Mouse (Mus musculus) kidney, embryonic 16.5 days (tissue): ENCODE data around the gene Trio. TPM values are rescaled to one million over a fixed set of nuclear protein-coding genes. Genes with fewer than 3 reads are reported as not detected.

Experiments
- ATAC-seq: fragments of 200-750 bp; cut with Nextera tagmentation; 2 replicates; pipeline ENCODE4 v1.8.0; 2017; ENCODE audit warnings: moderate TSS enrichment; ENCODE audit not compliant: low FRiP score, low TSS enrichment
- H3K27ac ChIP-seq: fragments of 300-500 bp; sonication (generic); 2 replicates; pipeline ENCODE4 v1.5.1; 2014; ENCODE audit warnings: low read length
- H3K27me3 ChIP-seq: fragments of 300-500 bp; sonication (generic); 2 replicates; pipeline ENCODE4 v1.6.1; 2014; ENCODE audit warnings: low read length, control low read depth, mixed read lengths; ENCODE audit not compliant: insufficient read depth
- H3K36me3 ChIP-seq: fragments of 300-500 bp; sonication (generic); 2 replicates; pipeline ENCODE4 v1.6.1; 2014; ENCODE audit warnings: low read length, control low read depth, mixed read lengths; ENCODE audit not compliant: insufficient read depth
- H3K4me1 ChIP-seq: fragments of 300-500 bp; sonication (generic); 2 replicates; pipeline ENCODE4 v1.6.1; 2014; ENCODE audit warnings: low read length, control low read depth, mixed read lengths; ENCODE audit not compliant: insufficient read depth
- H3K4me2 ChIP-seq: fragments of 300-500 bp; sonication (generic); replicated peaks from 2 replicates; pipeline ENCODE4 v1.6.1; 2014; ENCODE audit warnings: low read depth, low read length
- H3K4me3 ChIP-seq: fragments of 300-500 bp; sonication (generic); 2 replicates; pipeline ENCODE4 v1.5.1; 2014; ENCODE audit warnings: mild to moderate bottlenecking, low read length
- H3K9ac ChIP-seq: fragments of 300-500 bp; sonication (generic); replicated peaks from 2 replicates; pipeline ENCODE4 v1.6.1; 2014; ENCODE audit warnings: low read length
- H3K9me3 ChIP-seq: fragments of 300-500 bp; sonication (generic); 2 replicates; pipeline ENCODE4 v1.6.1; 2016; ENCODE audit warnings: low read length, control low read depth
- WGBS: fragments of 180-500 bp; shearing (Covaris S2); extraction: QIAGEN DNeasy Blood & Tissue Kit; methylation state at CpG from one replicate; pipeline ENCODE4 v1.1.7; 2014; 5-methylcytosine and 5-hydroxymethylcytosine counted together
- polyA plus RNA-seq: library from polyadenylated mRNA; unstranded; fragments of >200 nt; fragmentation: Nextera tagmentation; extraction: Ambion mirVana; gene quantifications from 2 replicates; pipeline ENCODE4 v1.2.1, GENCODE M21; 2015

The Trio gene
- polyA plus RNA-seq, 1 experiment from 2014 or later: 24.3 TPM

DNA sequence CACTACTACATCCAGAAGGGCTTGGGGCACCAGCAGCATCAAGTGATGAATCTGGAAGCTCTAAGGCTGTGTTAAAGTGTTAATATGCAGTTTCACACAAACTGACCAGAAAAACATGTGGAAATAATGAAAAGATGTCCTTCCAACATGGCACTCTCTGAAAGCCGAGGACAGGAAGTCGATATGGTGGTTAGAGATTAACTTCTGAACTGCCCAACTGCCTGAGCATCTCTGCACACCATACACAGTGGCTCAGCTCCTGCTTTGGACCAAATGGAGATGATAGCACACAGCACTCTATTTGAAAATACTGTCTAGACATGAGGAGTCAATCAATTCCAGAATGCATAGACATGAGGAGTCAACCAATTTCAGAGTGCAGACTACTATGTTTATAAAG lies 40.8 kb downstream of the Trio start:
- Histone ChIP-seq H3K4me1 (peaks cover 38% of the 10 kb centered on the region), H3K36me3 (no peaks in the 10 kb centered on the region), H3K4me3 (no peak overlapping the region), H3K9ac (no peak overlapping the region), H3K9me3 (no peaks in the 10 kb centered on the region), H3K27me3 (no peaks in the 10 kb centered on the region), H3K27ac (no peak overlapping the region), H3K4me2 (no peak overlapping the region)
- 71% methylated on average over 2 of the region's 2 CpGs for WGBS
- ATAC-seq: no peak

DNA sequence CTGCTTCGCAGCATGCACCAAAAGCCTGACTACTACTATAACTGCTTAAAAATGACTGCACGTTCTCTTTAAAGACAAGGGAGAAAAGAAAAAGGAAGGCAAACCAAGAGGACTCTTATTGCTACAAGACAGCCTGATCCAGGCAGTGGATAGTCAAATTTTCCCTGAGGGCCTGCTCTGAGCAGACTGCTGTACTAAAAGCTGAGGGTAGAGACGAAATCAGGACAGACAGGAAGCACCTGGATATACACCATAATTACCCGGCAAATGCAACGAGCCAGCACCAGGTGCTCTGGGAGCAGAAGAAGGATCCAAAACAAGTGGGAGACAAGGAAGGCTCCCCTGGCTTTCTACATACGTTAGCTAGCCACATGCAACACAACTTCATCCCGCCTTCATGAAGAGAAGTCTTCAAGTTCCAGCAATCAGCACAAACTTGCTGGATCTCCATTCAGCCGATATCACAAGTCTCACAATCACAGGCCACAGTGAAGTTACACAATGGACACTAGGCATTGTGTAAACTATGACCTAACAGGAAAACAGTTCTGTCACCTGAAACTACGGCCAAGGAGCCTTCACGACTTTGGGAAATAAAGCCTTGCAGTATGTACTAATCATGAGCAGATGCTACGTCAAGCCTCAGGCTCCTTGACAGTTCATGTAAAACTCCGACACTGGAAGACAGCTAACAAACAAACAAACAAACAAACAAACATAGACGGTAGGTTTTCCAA lies 43.7 kb downstream of the Trio start:
- ATAC-seq: no peak
- H3K36me3 ChIP-seq: no peaks in the 10 kb centered on the region
- 40% methylated on average over 13 of the region's 13 CpGs for WGBS
- no peak overlapping the region for H3K27ac ChIP-seq
- peaks cover 28% of the 10 kb centered on the region for H3K4me1 ChIP-seq
- H3K4me3 ChIP-seq: no peak overlapping the region
- no peaks in the 10 kb centered on the region for H3K9me3 ChIP-seq
- H3K27me3 ChIP-seq: no peaks in the 10 kb centered on the region
- H3K4me2 ChIP-seq: no peak overlapping the region
- H3K9ac ChIP-seq: no peak overlapping the region

DNA sequence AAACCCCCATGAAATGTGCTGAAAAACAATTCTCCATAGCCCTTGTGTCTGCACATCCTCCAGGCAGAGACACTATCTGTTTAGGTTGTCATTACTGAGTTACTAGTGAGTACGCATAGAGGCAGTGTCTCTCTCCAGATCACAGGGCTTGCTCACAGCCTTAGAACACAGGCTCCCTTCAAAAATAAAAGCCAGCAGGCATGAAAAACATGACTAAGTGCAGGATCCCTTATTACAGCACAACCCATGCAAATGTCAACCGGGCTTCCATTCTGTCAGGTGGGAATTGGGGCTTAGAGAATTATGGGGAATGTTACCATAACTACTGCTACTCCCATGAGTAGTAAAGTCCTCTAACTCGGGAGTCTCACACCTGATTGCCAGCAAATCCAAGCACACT lies 44.4 kb downstream of the Trio start:
- ATAC-seq: no peak
- 21% methylated on average over 3 of the region's 3 CpGs for WGBS
- peaks cover 28% of the 10 kb centered on the region for H3K4me1 ChIP-seq

DNA sequence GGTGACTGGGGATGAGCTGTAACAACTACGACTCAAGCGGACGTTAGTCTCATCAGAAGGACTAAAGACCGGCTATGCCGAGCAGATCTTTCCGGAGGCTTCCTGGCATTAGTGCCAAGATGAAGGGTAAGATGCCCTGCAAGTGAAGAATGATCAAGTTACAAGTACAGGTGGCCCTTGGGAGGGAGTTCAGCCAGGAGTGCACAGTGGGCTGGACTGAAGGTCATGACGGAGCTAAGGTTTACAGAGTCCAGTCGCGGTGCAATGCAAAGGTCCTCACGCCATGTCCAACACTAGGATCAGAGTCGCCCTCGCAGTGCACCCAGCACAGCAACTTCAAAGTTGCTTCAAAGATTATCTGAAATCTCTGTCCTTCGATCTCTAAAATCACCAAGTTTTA lies 45.2 kb downstream of the Trio start:
- H3K27ac ChIP-seq: no peak overlapping the region
- H3K36me3 ChIP-seq: peaks cover 6% of the 10 kb centered on the region; the same call in 1 of the 2 replicates
- H3K9ac ChIP-seq: no peak overlapping the region
- H3K9me3 ChIP-seq: 0 out of 2 replicates have a peak, but pooled peaks cover 5% of the 10 kb centered on the region
- H3K4me2 ChIP-seq: no peak overlapping the region
- no peak; the same call in 1 of the 2 replicates for ATAC-seq
- H3K4me1 ChIP-seq: peaks cover 28% of the 10 kb centered on the region
- H3K27me3 ChIP-seq: no peaks in the 10 kb centered on the region
- 50% methylated on average over 13 of the region's 13 CpGs for WGBS
- H3K4me3 ChIP-seq: no peak overlapping the region

More for the DNA sequence above, 44.4 kb downstream of the Trio start:
- Histone ChIP-seq H3K4me2 (no peak overlapping the region), H3K27me3 (no peaks in the 10 kb centered on the region), H3K4me3 (no peak overlapping the region), H3K27ac (no peak overlapping the region), H3K9me3 (0 out of 2 replicates have a peak, but pooled peaks cover under 1% of the 10 kb centered on the region), H3K36me3 (no peaks in the 10 kb centered on the region), H3K9ac (no peak overlapping the region)

DNA sequence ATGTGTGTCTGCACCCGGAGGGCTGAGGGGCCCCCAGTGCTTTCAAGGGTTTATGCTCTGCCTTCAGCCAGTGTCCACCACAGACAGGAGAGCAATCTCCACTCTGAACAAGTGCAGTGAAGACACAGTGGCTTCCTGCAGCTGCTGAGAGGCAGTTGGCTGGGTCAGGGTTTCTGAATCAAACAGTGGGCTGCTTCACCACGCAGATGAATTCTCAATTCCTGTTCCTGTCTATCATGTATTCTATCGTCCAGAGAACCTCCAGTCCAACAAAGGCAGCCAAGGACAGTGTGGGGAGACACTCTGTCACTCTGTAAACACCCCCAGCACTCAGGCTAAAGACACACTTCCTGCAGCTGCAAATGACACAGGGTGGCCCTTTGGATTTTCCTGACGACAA lies 48.7 kb downstream of the Trio start:
- no peak for ATAC-seq
- H3K9ac ChIP-seq: no peak overlapping the region
- 0 out of 2 replicates have a peak, but pooled peaks cover 5% of the 10 kb centered on the region for H3K9me3 ChIP-seq
- H3K27me3 ChIP-seq: no peaks in the 10 kb centered on the region
- H3K4me3 ChIP-seq: no peak overlapping the region
- H3K36me3 ChIP-seq: peaks cover 7% of the 10 kb centered on the region; the same call in 1 of the 2 replicates
- no peak overlapping the region for H3K27ac ChIP-seq
- no peak overlapping the region for H3K4me2 ChIP-seq
- 75% methylated on average over 4 of the region's 4 CpGs for WGBS
- peaks cover 18% of the 10 kb centered on the region for H3K4me1 ChIP-seq

DNA sequence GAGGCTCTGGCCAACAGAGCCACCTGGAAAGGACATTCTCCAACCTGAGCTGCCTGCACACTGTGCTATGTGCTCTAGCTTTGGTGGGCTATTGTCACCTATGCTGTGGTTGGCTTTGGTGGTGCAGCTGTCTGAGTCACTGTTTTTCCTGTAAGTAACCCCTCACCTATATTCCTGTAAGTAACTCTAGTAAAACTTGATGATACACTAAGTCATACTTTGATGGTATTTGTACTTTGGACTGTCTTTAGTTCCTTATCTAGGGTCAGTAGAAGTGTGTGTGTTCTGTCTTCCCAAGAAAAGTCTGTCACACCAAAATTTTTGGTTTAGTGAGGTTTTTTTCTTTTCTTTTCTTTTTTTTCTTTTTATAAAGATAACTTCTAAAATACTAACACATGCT lies 49.3 kb downstream of the Trio start:
- Histone ChIP-seq H3K4me1 (peaks cover 12% of the 10 kb centered on the region), H3K27me3 (no peaks in the 10 kb centered on the region), H3K36me3 (peaks cover 7% of the 10 kb centered on the region; the same call in 1 of the 2 replicates), H3K4me3 (no peak overlapping the region), H3K27ac (no peak overlapping the region), H3K9me3 (0 out of 2 replicates have a peak, but pooled peaks cover 5% of the 10 kb centered on the region), H3K4me2 (no peak overlapping the region), H3K9ac (no peak overlapping the region)
- ATAC-seq: no peak

DNA sequence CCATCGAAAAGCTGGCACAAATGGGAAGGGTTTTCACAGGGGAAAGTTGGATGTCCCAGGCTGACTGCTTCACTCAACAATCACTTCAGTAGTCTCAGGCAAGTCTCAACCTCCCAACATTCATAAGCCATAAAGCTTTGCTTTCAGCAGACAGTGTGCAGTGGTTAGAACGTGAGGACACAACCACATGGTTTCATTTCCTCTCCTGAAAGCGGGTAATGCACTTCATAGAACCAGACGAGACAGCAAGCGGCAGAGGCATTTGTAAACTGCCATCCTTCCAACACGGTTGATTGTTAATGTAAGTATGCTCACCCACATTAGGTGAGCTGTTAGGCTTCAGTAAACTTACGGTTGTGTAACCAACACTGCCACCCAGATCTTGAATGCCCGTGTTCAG lies 51.0 kb downstream of the Trio start:
- no peak overlapping the region for H3K4me3 ChIP-seq
- peaks cover 7% of the 10 kb centered on the region; the same call in 1 of the 2 replicates for H3K36me3 ChIP-seq
- no peaks in the 10 kb centered on the region for H3K4me1 ChIP-seq
- 0 out of 2 replicates have a peak, but pooled peaks cover 5% of the 10 kb centered on the region for H3K9me3 ChIP-seq
- no peak overlapping the region for H3K4me2 ChIP-seq
- 75% methylated on average over 8 of the region's 8 CpGs for WGBS
- no peak overlapping the region for H3K9ac ChIP-seq
- no peak for ATAC-seq
- no peaks in the 10 kb centered on the region for H3K27me3 ChIP-seq
- no peak overlapping the region for H3K27ac ChIP-seq

DNA sequence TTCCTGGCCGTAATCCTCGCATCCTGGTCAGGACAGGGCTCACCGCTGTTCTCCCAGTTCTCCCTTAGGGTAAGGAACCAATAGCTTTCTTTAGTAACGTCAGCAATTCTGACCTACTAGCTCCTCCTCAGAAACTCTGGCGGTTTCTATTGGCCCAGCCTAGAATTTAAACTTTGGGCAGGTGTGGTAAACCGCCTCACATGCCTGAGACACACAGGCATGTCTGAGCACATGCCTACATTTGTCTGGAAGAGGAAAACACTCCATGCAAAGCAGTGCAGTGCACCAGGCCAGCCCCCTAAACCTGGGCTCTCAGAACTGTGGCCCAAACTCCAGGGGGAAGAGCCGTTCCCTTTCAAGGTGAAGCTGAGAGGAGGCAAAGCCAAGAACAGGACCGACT lies 57.5 kb downstream of the Trio start:
- Histone ChIP-seq H3K4me3 (no peak overlapping the region), H3K27ac (no peak overlapping the region), H3K4me2 (no peak overlapping the region), H3K9ac (no peak overlapping the region), H3K36me3 (no peaks in the 10 kb centered on the region), H3K4me1 (peaks cover 23% of the 10 kb centered on the region), H3K27me3 (no peaks in the 10 kb centered on the region), H3K9me3 (no peaks in the 10 kb centered on the region)
- 75% methylated on average over 8 of the region's 8 CpGs for WGBS
- no peak for ATAC-seq

DNA sequence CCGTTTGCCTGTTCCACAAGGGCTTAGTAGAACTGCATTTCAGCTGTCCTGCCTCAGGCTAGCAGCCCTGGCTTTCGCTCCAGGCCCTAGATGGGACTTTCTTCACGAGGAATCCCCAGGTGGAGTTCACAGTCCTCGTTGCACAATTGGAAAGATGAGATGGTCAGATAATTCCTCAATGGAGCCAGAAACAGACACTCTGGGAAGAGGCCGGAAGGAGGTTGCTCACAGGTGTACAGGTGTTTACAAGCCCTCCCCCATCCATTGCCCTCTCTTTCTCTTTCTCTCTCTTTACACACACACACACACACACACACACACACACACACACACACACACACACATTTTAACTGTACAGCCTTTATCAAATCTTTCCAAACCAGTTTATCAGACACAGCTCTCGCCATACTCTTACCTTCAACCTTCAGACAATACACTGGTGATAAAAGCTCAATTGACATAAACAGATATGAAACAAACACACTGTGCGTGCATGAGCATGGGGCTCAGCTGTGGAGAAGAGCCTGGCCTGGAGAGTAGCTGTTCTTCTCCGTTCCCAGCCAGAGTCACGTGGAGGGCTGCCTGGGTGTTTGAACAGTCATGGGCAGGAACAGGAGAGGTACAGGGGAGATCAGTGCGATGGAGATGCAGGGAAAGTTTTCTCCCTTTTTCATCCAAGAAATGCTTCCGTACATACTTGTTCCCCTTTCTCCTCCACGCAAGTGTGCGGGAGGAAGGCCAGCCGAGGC lies 58.3 kb downstream of the Trio start:
- 76% methylated on average over 14 of the region's 14 CpGs for WGBS
- peaks cover 31% of the 10 kb centered on the region for H3K4me1 ChIP-seq
- H3K27ac ChIP-seq: no peak overlapping the region
- H3K9ac ChIP-seq: no peak overlapping the region
- H3K4me3 ChIP-seq: no peak overlapping the region
- no peaks in the 10 kb centered on the region for H3K36me3 ChIP-seq
- no peaks in the 10 kb centered on the region for H3K9me3 ChIP-seq
- H3K4me2 ChIP-seq: no peak overlapping the region
- no peaks in the 10 kb centered on the region for H3K27me3 ChIP-seq
- ATAC-seq: no peak

DNA sequence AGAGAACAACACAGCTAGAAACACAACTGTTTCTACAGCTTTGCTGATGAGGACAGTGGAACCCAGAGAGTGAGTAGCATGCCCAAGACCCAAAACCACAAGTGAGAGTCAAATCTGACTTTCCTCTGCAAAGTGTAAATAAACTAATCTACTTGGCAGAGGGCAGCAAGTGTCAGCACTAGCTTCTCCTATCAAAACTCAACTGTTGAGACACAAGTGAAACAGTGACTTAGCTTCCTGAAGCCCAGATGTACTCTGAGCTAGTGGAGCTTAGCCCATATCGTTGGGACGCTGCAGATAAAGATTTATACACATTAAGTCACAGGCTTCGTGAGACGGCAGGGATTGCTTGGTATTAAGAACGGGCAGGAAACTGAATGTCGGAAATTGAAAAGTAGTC lies 60.8 kb downstream of the Trio start:
- WGBS: 34% methylated on average over 6 of the region's 6 CpGs
- no peaks in the 10 kb centered on the region for H3K27me3 ChIP-seq
- no peak overlapping the region for H3K4me3 ChIP-seq
- no peaks in the 10 kb centered on the region for H3K9me3 ChIP-seq
- no peak for ATAC-seq
- no peak overlapping the region for H3K27ac ChIP-seq
- H3K4me1 ChIP-seq: peaks cover 48% of the 10 kb centered on the region
- H3K4me2 ChIP-seq: no peak overlapping the region
- no peaks in the 10 kb centered on the region for H3K36me3 ChIP-seq
- H3K9ac ChIP-seq: no peak overlapping the region
